Mouse (Mus musculus): ENCODE results near the gene Ano4.

- TF ChIP-seq USF1 (IDR thresholded peaks at IDR 0.05; ENCODE audit: low read depth) (no peak), CTCF (IDR thresholded peaks at IDR 0.05; ENCODE audit: control insufficient read depth, insufficient read depth, insufficient read length) (no peak), MAX (IDR thresholded peaks at IDR 0.05) (no peak), MYOD1 (IDR thresholded peaks at IDR 0.05; ENCODE audit: control insufficient read depth, insufficient read length, low read depth) (no peak), CEBPB (IDR thresholded peaks at IDR 0.05; ENCODE audit: low read depth) (no peak)
Observed at GRCm38 (mm10) chr10:88986925-88987324, 357.6 kb downstream of the Ano4 start.
